Mouse (Mus musculus) midbrain, embryonic 11.5 days (tissue): Measurements from ENCODE around the gene Gm20696. TPM values are rescaled to one million over a fixed set of nuclear protein-coding genes. Genes with fewer than 3 reads are reported as not detected.

Source experiments
- ATAC-seq: fragments of 200-750 bp; cut with Nextera tagmentation; 2 replicates; pipeline ENCODE4 v1.8.0; 2017; ENCODE audit warnings: moderate TSS enrichment, moderate library complexity; ENCODE audit not compliant: low FRiP score
- DNase-seq: peaks from one replicate; pipeline ENCODE4 v3.0.0; 2015; ENCODE audit warnings: low spot score; ENCODE audit errors: missing footprints
- H3K27ac ChIP-seq: fragments of 300-500 bp; sonication (generic); 2 replicates; pipeline ENCODE4 v1.5.1; 2014; ENCODE audit warnings: low read depth, low read length
- H3K27me3 ChIP-seq: fragments of 300-500 bp; sonication (generic); 2 replicates; pipeline ENCODE4 v1.6.1; 2014; ENCODE audit warnings: mild to moderate bottlenecking, low read length, moderate library complexity, mixed read lengths; ENCODE audit not compliant: control insufficient read depth, insufficient read depth
- H3K36me3 ChIP-seq: fragments of 300-500 bp; sonication (generic); 2 replicates; pipeline ENCODE4 v1.6.1; 2014; ENCODE audit warnings: mild to moderate bottlenecking, low read length, moderate library complexity, mixed read lengths; ENCODE audit not compliant: control insufficient read depth, insufficient read depth
- H3K4me1 ChIP-seq: fragments of 300-500 bp; sonication (generic); 2 replicates; pipeline ENCODE4 v1.6.1; 2014; ENCODE audit warnings: low read length; ENCODE audit not compliant: control insufficient read depth, insufficient read depth
- H3K4me2 ChIP-seq: fragments of 300-500 bp; sonication (generic); 2 replicates; pipeline ENCODE4 v1.6.1; 2014; ENCODE audit warnings: mild to moderate bottlenecking, moderate library complexity
- H3K4me3 ChIP-seq: fragments of 300-500 bp; sonication (generic); 2 replicates; pipeline ENCODE4 v1.5.1; 2014; ENCODE audit warnings: low read depth, low read length
- H3K9ac ChIP-seq: fragments of 300-500 bp; sonication (generic); 2 replicates; pipeline ENCODE4 v1.6.1; 2014; ENCODE audit warnings: low read length
- H3K9me3 ChIP-seq: fragments of 300-500 bp; sonication (generic); 2 replicates; pipeline ENCODE4 v1.6.1; 2016; ENCODE audit warnings: low read length; ENCODE audit not compliant: control insufficient read depth
- WGBS: fragments of 180-500 bp; shearing (Covaris S2); extraction: QIAGEN DNeasy Blood & Tissue Kit; methylation state at CpG from one replicate; pipeline ENCODE4 v1.1.7; 2014; 5-methylcytosine and 5-hydroxymethylcytosine counted together
- polyA plus RNA-seq: library from polyadenylated mRNA; unstranded; fragments of >200 nt; fragmentation: Nextera tagmentation; extraction: Ambion mirVana; gene quantifications from 2 replicates; pipeline ENCODE4 v1.2.1, GENCODE M21; 2014

Gene Gm20696
- polyA plus RNA-seq, 1 experiment from 2014 or later: 3.4 TPM

DNA sequence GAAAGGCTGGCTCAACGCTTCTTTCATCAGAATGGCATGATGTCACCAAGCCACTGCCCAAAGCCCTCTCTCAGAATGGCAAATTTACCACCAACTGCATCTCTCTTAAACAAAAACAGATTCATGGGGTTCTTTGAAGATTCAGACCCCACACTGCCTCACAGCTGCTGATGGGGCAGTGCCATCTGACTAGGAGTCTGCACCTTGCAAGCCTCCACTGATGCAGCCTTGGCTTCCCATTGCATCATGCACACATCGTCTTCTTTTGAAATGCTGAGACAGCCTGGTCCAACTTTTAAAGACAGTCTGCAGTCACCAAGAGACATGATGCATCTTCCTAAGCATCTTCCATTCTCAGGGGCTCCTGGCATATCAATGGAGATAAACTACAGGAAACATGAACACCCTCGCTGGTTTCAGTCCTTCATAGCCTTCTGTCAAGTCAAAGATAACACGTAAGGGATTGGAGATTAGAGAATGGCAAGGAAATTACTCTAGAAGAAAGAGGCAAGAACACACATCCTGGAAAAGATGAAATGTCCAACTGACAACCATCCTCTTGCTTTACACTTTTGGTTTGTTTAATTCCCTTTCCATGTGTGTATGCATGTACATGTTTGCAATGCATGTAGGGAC, 298.4 kb downstream of the Gm20696 start:
- no peaks in the 10 kb centered on the region for H3K4me1 ChIP-seq
- no peak overlapping the region for H3K4me3 ChIP-seq
- H3K27ac ChIP-seq: no peak overlapping the region
- 81% methylated on average over 4 of the region's 4 CpGs for WGBS
- DNase-seq (no peak), ATAC-seq (no peak)
- H3K4me2 ChIP-seq: no peak overlapping the region
- no peaks in the 10 kb centered on the region for H3K27me3 ChIP-seq
- H3K36me3 ChIP-seq: no peaks in the 10 kb centered on the region
- no peak overlapping the region for H3K9ac ChIP-seq
- no peaks in the 10 kb centered on the region for H3K9me3 ChIP-seq

DNA sequence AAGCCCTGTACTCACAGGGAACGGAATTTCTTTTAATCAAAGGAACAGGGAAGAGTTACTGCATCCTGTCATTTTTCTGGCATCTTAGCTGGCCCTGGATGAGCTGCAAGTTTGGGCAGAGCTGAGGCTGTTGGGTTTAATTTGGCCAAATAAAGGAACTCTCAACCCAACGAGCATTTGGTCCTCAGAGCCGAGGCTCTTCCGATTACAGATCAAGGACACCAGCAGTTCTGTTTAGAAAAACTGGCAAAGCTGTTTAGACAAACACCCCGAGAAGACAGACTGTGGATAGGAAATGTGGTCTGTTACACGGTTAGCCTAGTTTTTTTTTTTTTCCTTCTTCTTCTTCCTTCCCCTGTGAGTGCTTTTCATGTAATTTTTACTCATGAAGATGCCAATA, 302.1 kb downstream of the Gm20696 start:
- ATAC-seq (no peak), DNase-seq (no peak)
- Histone ChIP-seq H3K9me3 (no peaks in the 10 kb centered on the region), H3K4me3 (no peak overlapping the region), H3K27me3 (no peaks in the 10 kb centered on the region), H3K4me2 (no peak overlapping the region), H3K9ac (no peak overlapping the region), H3K36me3 (no peaks in the 10 kb centered on the region), H3K27ac (no peak overlapping the region), H3K4me1 (no peaks in the 10 kb centered on the region)
- WGBS: 77% methylated on average over 6 of the region's 6 CpGs

DNA sequence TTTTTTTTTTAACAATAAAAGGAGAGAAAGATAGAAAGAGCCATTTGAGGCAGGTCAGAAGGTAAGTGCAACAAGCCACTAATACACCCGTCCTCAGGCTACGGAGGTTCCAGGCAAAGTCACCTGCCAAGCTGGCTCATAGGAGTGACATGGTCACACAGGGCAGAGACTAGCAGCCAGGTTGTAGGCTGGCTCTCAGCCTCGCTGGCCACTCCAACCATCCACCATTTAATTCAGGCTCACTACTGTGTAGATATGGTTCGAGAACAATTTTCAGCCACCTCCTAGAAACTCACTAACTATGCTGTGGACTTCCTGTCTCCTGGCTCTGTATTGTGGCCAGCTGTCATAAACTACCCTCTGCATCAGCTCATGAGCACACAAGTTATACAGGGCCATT, 306.0 kb downstream of the Gm20696 start:
- no peak for ATAC-seq
- no peak for DNase-seq
- 93% methylated on average over 4 of the region's 4 CpGs for WGBS
- no peak overlapping the region for H3K4me3 ChIP-seq
- no peaks in the 10 kb centered on the region for H3K36me3 ChIP-seq
- H3K9me3 ChIP-seq: no peaks in the 10 kb centered on the region
- no peaks in the 10 kb centered on the region for H3K27me3 ChIP-seq
- no peak overlapping the region for H3K27ac ChIP-seq
- H3K4me1 ChIP-seq: no peaks in the 10 kb centered on the region
- no peak overlapping the region for H3K4me2 ChIP-seq
- no peak overlapping the region for H3K9ac ChIP-seq

DNA sequence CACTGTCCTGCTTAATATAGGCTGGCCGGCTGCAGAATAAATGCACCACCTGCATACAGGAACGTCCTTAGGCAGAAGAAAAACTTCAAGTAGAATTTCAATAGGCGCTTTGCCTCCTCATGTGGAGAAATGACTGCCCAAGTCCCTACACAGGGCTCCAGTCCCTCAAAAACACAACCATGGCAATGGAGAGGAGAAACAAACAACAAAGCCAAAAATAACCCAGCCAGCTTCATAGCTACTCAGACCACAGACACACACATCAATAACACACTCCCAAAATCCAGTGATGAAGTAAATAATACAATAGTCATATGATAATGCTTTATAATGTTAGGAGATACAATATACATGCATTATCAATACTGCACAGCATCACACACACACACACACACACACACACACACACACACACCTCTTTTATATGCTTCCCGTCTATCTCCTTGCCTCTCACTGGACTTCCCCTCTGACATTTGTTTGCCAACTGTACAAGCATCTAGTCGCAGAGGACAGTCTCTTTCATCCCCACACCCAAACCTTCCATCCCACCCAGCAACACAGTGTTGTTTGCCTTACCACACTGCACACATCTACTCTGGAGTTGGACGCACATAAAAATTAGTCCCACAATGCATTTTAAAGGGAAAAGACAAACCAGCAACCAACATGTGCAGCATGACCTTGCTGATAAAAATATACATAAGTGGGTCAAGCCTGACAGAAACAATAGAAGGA, 306.7 kb downstream of the Gm20696 start:
- no peaks in the 10 kb centered on the region for H3K27me3 ChIP-seq
- ATAC-seq (no peak), DNase-seq (no peak)
- 87% methylated on average over 6 of the region's 6 CpGs for WGBS
- no peak overlapping the region for H3K4me2 ChIP-seq
- no peak overlapping the region for H3K9ac ChIP-seq
- H3K9me3 ChIP-seq: no peaks in the 10 kb centered on the region
- H3K27ac ChIP-seq: no peak overlapping the region
- H3K4me1 ChIP-seq: no peaks in the 10 kb centered on the region
- H3K36me3 ChIP-seq: no peaks in the 10 kb centered on the region
- H3K4me3 ChIP-seq: no peak overlapping the region

DNA sequence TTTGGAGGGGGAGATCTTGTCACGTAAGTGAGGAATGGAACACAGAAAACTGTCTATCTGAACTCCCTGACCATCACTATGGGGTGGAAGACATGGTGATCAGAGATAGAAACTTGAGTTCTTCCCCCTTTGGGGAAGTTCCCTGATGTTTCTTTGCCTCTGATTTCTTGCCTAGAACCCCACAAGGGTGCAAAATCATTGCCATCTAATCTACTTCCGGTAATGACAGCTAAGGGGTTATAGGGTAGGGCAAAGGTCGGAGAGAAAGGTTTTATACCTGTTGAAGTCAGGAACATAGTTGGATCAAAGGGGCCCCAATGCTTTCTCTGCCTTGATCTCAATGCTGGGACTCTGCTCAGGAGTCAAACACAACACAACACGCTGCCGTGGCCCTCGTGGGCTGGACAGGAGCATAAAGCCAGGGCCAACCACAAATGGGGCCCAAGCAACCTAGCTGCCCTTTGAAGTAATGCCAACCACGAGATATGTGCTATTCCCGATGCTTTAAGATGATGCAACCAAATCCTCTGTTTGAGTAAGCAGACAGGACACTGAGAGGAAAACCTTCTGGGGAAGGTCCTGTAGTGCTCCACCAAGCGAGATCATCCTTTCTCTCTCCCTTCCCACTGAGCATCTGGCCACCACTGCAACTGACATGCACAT, 307.4 kb downstream of the Gm20696 start:
- H3K4me3 ChIP-seq: no peak overlapping the region
- no peaks in the 10 kb centered on the region for H3K27me3 ChIP-seq
- no peaks in the 10 kb centered on the region for H3K4me1 ChIP-seq
- H3K9ac ChIP-seq: no peak overlapping the region
- no peak overlapping the region for H3K4me2 ChIP-seq
- WGBS: 89% methylated on average over 9 of the region's 9 CpGs
- ATAC-seq (no peak), DNase-seq (no peak)
- H3K36me3 ChIP-seq: no peaks in the 10 kb centered on the region
- H3K9me3 ChIP-seq: no peaks in the 10 kb centered on the region
- no peak overlapping the region for H3K27ac ChIP-seq

DNA sequence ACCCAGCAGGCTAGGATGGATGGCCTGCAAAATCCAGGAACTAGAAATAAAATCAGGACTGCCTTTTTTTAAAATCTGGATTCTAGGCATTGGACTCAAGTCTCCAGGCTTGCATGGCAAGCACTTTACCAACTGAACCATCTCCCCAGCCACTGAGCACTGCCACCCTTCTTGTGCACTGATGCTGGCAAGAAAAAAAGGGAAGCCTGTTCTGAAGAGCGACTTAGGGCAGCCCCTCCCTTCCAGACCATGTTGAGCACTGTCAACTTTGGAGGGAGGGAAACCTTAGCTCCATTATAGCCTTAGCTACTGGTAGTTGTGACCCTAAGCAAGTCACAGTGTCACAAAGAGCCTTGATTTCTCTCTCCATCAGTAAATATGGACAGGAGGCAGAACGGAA, 308.7 kb downstream of the Gm20696 start:
- no peak overlapping the region for H3K9ac ChIP-seq
- no peak overlapping the region for H3K4me3 ChIP-seq
- H3K36me3 ChIP-seq: no peaks in the 10 kb centered on the region
- H3K27ac ChIP-seq: no peak overlapping the region
- no peak for ATAC-seq
- H3K9me3 ChIP-seq: no peaks in the 10 kb centered on the region
- DNase-seq: no peak
- 91% methylated on average over 2 of the region's 2 CpGs for WGBS
- H3K27me3 ChIP-seq: no peaks in the 10 kb centered on the region
- no peak overlapping the region for H3K4me2 ChIP-seq
- no peaks in the 10 kb centered on the region for H3K4me1 ChIP-seq

DNA sequence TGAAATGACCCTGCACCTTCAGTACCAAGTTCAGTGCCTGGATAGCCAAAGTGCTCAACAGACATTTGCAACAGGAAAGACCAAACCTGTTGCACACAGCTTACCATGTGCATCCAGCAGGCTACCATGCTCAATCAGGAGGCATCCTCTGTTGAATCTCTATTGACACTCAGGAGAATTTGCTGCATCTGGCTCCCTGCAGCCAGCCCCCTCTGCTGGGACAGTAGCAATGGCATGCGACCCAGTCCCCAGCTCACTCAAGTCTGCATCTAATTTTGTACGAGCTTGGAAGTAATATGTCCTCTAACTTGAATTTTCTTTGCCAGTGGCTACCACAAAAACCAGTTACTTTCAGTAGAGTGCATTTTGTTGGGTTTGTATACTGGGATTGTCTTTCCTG, 312.3 kb downstream of the Gm20696 start:
- H3K9me3 ChIP-seq: no peaks in the 10 kb centered on the region
- H3K27me3 ChIP-seq: no peaks in the 10 kb centered on the region
- no peaks in the 10 kb centered on the region for H3K36me3 ChIP-seq
- no peak overlapping the region for H3K4me3 ChIP-seq
- no peak overlapping the region for H3K27ac ChIP-seq
- H3K4me2 ChIP-seq: no peak overlapping the region
- WGBS: 71% methylated on average over 2 of the region's 2 CpGs
- ATAC-seq (no peak), DNase-seq (no peak)
- no peaks in the 10 kb centered on the region for H3K4me1 ChIP-seq
- H3K9ac ChIP-seq: no peak overlapping the region

DNA sequence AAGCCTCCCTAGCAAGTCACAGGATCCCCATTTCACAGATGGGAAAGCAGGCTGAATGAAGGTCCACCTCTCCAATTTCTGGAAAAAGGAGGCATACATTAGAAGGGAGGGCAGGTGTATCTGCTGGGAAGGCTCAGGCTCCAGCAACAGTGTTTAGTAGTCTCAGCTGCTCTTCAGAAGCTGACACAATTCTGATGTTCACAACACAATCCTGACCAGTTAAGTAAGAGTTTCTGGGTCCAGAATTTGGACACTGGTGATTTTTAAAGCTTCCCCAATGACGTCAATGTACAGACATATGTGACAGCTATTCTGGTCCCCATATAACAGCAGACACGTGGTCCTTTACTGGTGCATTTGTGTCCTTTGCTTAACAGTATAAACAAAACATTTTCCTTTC, 313.2 kb downstream of the Gm20696 start:
- Histone ChIP-seq H3K27me3 (no peaks in the 10 kb centered on the region), H3K36me3 (no peaks in the 10 kb centered on the region), H3K4me2 (no peak overlapping the region), H3K4me3 (no peak overlapping the region), H3K9me3 (no peaks in the 10 kb centered on the region), H3K9ac (no peak overlapping the region), H3K27ac (no peak overlapping the region), H3K4me1 (no peaks in the 10 kb centered on the region)
- DNase-seq: no peak
- ATAC-seq: no peak
- 89% methylated on average over 2 of the region's 2 CpGs for whole genome bisulfite sequencing

DNA sequence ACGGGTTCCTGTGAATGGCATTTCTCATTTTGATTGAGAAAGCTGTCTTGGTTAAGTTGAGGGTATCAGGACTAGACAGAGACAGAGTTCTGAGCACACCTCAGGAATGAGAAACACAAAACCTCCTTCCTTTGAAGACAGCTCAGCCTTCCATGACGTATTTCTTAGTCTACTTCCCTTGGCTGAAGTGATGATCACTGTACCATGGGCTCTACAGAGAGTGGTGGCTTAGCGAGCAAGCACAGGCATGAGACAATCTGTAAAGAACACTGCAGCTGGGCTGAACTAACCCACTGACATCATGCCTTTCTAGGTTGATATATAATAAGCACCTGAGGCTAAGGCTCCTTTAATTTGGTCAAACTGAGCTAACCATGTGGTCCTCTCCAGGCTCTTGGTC, 316.0 kb downstream of the Gm20696 start:
- no peak for DNase-seq
- Histone ChIP-seq H3K4me1 (no peaks in the 10 kb centered on the region), H3K36me3 (no peaks in the 10 kb centered on the region), H3K27ac (no peak overlapping the region), H3K9me3 (no peaks in the 10 kb centered on the region), H3K9ac (no peak overlapping the region), H3K4me2 (no peak overlapping the region), H3K27me3 (no peaks in the 10 kb centered on the region), H3K4me3 (no peak overlapping the region)
- 80% methylated on average over 3 of the region's 3 CpGs for WGBS
- no peak for ATAC-seq
